Mouse (Mus musculus): Measurements from ENCODE around the gene Hipk1. TPM values are rescaled to one million over a fixed set of nuclear protein-coding genes. Genes with fewer than 3 reads are reported as not detected.

The Hipk1 gene
- total RNA-seq, 2 experiments from 2014 or later: 68.1 to 77.3 TPM

DNA sequence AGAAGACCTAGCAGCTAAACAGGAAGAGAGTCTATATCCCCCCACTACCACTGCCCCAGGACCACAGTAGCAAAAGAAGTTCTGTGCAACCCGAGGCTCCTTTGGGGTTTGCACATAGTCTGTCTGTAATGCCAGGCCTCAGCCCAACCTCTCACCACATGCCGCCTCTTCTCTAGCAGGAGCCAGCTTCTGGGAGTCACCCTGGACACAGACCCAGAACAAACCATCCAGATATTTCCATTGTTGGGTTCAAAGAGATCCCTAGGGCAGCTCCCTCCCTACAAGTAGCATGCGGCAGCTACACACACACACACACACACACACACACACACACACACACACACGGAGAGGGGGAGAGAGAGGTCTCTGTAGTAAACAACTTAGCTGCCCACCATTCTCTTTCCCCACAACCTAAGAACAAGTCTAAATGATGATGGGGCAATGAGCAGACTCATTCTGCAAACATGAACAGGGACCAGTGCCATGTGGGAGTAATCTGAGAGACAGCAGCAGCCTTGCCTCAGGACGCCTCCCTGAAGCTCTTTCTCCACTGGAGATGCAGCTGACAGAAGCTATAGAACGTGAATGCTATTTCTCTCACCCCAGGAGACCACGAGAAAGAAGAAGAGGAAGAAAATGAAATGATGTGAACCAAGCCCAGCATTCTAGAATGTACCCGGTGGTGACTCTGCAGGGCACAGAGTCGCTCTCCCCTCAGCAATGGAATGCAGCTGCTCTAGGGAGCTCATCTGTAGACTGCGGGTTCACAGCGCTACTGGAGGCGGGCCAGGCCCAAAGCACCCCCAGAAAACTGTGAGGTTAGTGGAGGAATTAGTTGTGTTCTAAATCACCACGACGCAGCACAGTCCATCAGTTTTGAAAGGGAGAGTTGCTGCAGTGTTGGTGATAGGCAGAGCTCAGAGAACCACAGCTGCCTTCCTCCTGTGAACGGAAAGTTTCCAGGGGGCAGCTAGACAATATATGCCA, 74.3 kb downstream of the Hipk1 start:
- DNase-seq (ENCODE audit: low spot score in 2 of 2): no peak

DNA sequence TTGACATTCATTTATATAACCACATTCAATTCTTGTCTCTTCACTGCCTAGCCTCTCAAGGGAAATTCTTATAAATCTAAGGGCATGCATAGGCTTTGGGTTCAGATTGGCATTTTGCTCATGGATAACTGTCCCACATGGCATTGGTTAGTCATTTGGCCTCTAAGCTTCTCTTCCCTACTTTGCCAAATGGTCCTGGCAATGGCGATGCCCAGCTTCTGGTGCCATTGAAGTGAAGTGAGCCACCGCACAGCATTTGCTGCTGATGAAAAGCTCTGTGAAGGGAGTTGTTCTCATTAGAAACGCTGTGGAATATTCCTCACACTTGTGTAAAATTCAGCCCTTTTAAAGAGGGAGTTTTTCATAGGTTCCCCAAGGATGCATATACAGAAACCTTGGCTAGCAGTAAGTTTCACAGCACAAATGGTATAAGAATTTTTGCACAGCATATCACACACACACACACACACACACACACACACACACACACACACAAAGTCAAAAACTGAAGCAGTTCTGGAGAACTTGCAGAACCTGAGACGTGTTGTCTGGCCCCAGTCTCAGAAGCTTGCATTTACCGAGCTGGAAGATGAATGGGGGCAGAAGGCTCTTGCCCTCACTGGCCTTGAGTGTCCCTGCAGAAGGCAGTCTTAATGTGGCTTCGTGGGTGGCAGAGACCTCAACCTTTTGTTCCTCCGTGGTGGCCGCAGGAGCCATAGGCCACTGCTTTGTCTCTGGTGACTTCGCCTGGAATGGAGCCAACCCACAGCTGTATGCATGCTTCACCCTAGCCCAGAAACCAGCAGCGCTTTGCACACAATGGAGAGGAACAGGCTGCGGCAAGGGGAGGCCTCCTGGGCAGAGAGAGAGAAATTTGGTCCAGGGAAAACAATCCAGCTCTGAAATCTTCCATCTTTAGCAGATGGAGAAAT, 75.3 kb downstream of the Hipk1 start:
- DNase-seq (ENCODE audit: low spot score in 2 of 2): peak in 1 of 2 experiments; percentile 44

DNA sequence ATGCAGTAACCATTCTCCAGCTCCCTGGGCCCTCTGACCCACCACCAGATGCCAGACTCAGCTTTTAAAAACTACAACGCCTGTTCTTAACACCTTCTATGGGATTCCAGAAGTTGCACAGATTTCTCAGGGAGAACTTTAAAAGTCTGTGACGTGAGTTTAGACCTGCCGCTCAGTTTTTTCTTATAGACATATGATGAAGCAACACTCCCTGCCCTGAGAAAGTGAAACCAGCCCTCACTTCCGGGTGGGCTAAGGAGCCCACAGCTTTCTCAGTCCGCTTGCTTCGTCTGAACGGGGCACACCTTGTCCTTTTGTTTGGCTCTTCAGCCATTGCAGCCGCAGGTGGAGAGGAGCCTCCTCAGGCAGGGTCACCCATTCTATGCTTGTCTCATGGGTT, 76.4 kb downstream of the Hipk1 start:
- peak in 1 of 2 experiments; percentile 7 for DNase-seq (ENCODE audit: low spot score in 2 of 2)

- DNase-seq (ENCODE audit: low spot score in 2 of 2): peak in 1 of 2 experiments; percentile 22
These were observed 77.0 kb downstream of the Hipk1 start for GRCm38 (mm10) chr3:103714236-103714875.

- peak in 1 of 2 experiments; percentile 3 for DNase-seq (ENCODE audit: low spot score in 2 of 2)
These were observed 79.2 kb downstream of the Hipk1 start for GRCm38 (mm10) chr3:103712196-103712595.

DNA sequence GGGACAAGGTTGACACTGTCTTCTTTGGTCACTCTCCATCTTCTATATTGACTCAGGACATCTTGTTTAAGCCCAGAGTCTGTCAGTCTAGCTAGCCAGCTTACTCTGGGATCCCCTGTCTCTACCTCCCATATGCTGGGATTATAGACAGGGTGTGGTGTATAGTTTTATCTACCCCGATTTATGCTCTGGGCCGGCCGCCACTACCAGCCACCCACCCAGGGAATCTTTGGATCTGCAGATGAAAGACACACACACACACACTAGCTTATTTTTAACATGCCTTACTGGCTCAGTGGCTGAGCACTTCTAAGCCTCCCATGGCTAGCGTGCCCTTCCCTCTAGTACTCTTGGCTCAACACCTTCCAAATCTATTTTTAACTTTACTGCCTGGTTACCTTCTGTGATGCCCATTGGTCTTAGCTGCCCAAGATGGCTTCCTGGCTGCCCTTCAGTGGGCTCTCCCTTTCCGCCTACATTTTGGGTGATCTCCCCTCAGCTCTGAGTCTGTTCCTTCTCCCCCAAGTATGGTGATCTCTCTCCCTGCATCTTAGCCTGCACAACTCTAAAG, 81.8 kb downstream of the Hipk1 start:
- no peak for DNase-seq (ENCODE audit: low spot score in 2 of 2)

- DNase-seq (ENCODE audit: low spot score in 2 of 2): no peak
These were observed 85.9 kb downstream of the Hipk1 start for GRCm38 (mm10) chr3:103705426-103705825.

GRCm38 (mm10) chr3:103704661-103705060, 86.7 kb downstream of the Hipk1 start:
- DNase-seq (ENCODE audit: low spot score in 2 of 2): no peak

GRCm38 (mm10) chr3:103696388-103696925, 94.9 kb downstream of the Hipk1 start:
- DNase-seq (ENCODE audit: low spot score in 2 of 2): no peak

GRCm38 (mm10) chr3:103695556-103695955, 95.8 kb downstream of the Hipk1 start:
- no peak for DNase-seq (ENCODE audit: low spot score in 2 of 2)

DNA sequence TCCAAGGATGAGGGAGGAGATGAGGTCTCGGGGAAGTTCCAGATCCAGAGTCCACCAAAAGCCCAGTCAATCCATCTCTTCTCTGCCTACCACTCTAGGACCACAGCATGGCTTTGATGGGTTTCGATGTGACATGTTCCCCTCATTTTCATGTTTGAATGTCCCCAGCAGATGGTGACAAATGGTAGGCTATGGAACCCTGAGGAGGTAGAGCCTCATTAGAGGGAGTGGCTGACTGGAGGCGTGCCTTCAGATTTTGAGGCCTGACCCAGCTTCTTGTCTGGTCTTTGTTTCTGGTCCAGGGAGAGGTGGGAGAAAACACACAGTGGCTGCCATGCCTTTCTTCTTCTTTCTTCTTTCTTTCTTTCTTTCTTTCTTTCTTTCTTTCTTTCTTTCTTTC, 100.9 kb downstream of the Hipk1 start:
- DNase-seq (ENCODE audit: low spot score in 2 of 2): no peak

Other genes with a start within 250 kb of the Hipk1 start
- gene Syt6, start 216.3 kb downstream of the Hipk1 start, total RNA-seq (2021): 1 to 10 TPM; 6.3 to 8.1 TPM
- gene Atg4a-ps, start 145.5 kb downstream of the Hipk1 start, total RNA-seq (2021): 1 to 10 TPM in 1 of 2 experiments, not detected in 1; 2.2 TPM
- 10 to 100 TPM; 10.1 to 11.4 TPM for gene Olfml3, start 53.6 kb downstream of the Hipk1 start, total RNA-seq (2021)
- gene Gm10964, start 52.2 kb downstream of the Hipk1 start, total RNA-seq (2021): not detected
- 1 to 10 TPM; 8.4 to 8.7 TPM for gene Dclre1b, start 17.9 kb upstream of the Hipk1 start, total RNA-seq (2021)
- gene Ap4b1, start 18.0 kb upstream of the Hipk1 start, total RNA-seq (2021): 10 to 100 TPM; 13.3 to 14.5 TPM
- gene Gm43064, start 18.0 kb upstream of the Hipk1 start, total RNA-seq (2021): under 1 TPM in 1 of 2 experiments, not detected in 1; 0.18 TPM
- gene Bcl2l15, start 41.0 kb upstream of the Hipk1 start, total RNA-seq (2021): under 1 TPM; 0.64 to 0.80 TPM
- under 1 TPM; 0.54 to 0.87 TPM for gene Ptpn22, start 68.2 kb upstream of the Hipk1 start, total RNA-seq (2021)
- 10 to 100 TPM; 19.1 to 20.9 TPM for gene Rsbn1, start 122.6 kb upstream of the Hipk1 start, total RNA-seq (2021)
- gene Phtf1, start 176.5 kb upstream of the Hipk1 start, total RNA-seq (2021): 10 to 100 TPM; 36.4 to 39.6 TPM